Mouse (Mus musculus) lung, adult 2 months (tissue): ENCODE results near the gene Plaa. TPM values are rescaled to one million over a fixed set of nuclear protein-coding genes. Genes with fewer than 3 reads are reported as not detected.
"Not testable (repeated sequence)": the region's sequence is repeated elsewhere in the genome, so short reads cannot be mapped to it uniquely, and the experiment has no call there.

Experiments used
- DNase-seq: peaks from one replicate; pipeline ENCODE4 v3.0.0; 2022
- H3K4me1 ChIP-seq: fragments of 200-500 bp; 2 replicates; pipeline ENCODE4 v1.6.1; 2011; ENCODE audit warnings: low read length; ENCODE audit not compliant: control insufficient read depth, insufficient read depth
- H3K4me3 ChIP-seq: fragments of 200-500 bp; replicated peaks from 2 replicates; pipeline ENCODE3; 2011; ENCODE audit warnings: low read depth, mild to moderate bottlenecking, control low read depth, low read length; ENCODE audit errors: extremely low read depth
- CTCF ChIP-seq: fragments of 200-500 bp; IDR thresholded peaks from 2 replicates; pipeline ENCODE4 v1.5.1; 2011; ENCODE audit warnings: mild to moderate bottlenecking, low read length, control low read depth; ENCODE audit not compliant: insufficient read depth
- POLR2A ChIP-seq: fragments of 200-500 bp; IDR thresholded peaks from 2 replicates; pipeline ENCODE4 v1.6.1; 2011; ENCODE audit warnings: low read depth, mild to moderate bottlenecking, control low read depth, low read length, borderline replicate concordance; ENCODE audit errors: extremely low read depth
- WGBS: fragments of 180-500 bp; shearing (Covaris S2); methylation state at CpG from one replicate; pipeline ENCODE4 v1.1.7; 2018; 5-methylcytosine and 5-hydroxymethylcytosine counted together
- polyA plus RNA-seq: library from polyadenylated mRNA; depleted of rRNA; stranded (reverse); fragments of >200 nt; gene quantifications from 2 replicates; pipeline ENCODE4 v1.2.3, GENCODE M21; 2012; rRNA removed

Gene Plaa
- polyA plus RNA-seq = 36.5 and 53.0 TPM in 2 replicates

DNA sequence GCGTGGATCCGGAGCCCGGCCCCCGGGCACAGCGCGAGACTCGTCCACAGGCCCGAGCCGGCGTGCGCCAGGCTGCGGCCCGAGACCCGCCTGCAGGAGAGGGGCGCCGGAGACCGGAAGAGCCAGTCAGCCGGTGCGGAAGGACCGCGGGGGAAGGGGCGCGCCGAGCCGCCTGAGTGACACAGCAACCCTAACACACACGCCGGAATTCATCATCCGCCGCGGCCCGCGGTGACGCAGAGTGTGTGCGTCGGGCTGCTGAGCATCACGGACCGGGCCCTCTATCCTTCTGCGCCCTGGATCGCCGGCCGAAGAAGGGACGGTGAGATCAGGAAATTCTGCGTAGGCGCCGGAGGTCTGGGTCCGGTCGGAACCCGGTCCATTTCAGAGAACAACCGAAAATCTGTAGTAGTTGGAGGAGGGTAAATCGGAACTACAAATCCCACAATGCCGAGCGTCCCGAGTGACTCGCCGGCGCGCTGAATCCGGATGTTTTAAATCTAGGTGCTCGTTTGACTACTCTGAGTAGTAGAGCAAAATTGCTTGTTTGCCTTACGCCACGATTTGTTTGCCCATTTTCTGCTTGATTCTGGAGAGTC, at the start of gene Plaa:
Gene Plaa, minus strand, starts transcription at position 214 of the 599 bp plus-strand sequence.
- Histone ChIP-seq H3K4me1 (peaks cover 5% of the 10 kb centered on the region), H3K4me3 (peak within 1 kb of the TSS; percentile 88)
- WGBS = under 1% methylated on average over 57 of the region's 61 CpGs
- TF ChIP-seq CTCF (no peak), POLR2A (0 out of 2 replicates have a peak, but pooled peaks have one; percentile 42)
- peak; percentile 95 for DNase-seq

DNA sequence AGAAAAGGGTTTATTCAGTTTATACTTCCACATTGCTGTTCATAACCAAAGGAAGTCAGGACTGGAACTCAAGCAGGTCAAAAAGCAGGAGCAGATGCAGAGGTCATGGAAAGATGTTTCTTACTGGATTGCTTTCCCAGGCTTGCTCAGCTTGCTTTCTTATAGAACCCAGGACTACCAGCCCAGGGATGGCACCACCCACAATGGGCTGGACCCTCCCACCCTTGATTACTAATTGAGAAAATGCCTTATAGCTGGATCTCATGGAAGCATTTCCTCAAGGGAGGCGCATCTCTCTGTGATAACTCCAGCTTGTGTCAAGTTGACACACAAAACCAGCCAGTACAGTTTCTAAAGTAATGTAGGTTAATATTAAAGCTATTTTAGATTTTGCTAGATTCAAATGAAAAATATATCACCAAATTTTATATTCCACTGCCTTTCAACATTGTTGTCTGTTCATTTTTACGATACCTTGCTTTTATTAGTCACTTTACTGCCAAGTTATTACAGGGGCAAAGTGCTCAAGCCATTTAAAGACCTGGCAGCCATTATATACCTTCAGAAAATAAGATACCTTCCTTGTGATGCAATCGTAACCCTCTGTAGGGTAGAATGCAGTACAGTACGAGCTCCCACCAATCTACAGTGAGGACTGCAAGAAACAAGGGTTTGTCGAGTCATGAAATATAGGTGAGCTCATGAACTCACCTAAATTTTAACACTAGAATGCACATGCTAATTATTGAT, 47.6 kb upstream of the Plaa start:
- 91% methylated on average over 5 of the region's 5 CpGs for WGBS
- H3K4me3 ChIP-seq, DNase-seq, H3K4me1 ChIP-seq: not testable (repeated sequence)

DNA sequence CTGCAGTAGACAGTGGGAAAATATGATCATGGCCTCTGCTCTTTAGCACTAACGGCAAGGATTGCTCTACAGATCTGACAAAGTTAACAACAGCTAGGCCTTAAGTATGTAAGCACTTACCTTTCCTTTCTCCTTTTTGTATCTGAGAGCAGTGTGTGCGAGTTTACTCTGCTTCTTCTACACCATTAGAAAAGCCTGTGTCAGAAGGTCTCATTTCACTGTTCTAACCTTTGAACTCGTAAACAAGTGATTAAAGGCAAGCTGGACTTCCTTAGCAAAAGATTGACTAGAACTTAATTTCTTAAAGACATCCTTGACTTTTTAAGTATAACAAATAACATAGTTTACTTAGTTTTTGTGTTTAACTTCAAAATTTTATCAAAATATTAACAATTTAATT, 46.9 kb upstream of the Plaa start, which contains the start of gene Lrrc19:
Gene Lrrc19, minus strand, starts transcription at position 225 of the 400 bp plus-strand sequence.
- Histone ChIP-seq H3K4me1 (no peaks in the 10 kb centered on the region), H3K4me3 (no peak within 1 kb of the TSS)
- no peak for DNase-seq
- TF ChIP-seq CTCF (no peak), POLR2A (no peak)
- WGBS = 87% methylated on average over 3 of the region's 3 CpGs

DNA sequence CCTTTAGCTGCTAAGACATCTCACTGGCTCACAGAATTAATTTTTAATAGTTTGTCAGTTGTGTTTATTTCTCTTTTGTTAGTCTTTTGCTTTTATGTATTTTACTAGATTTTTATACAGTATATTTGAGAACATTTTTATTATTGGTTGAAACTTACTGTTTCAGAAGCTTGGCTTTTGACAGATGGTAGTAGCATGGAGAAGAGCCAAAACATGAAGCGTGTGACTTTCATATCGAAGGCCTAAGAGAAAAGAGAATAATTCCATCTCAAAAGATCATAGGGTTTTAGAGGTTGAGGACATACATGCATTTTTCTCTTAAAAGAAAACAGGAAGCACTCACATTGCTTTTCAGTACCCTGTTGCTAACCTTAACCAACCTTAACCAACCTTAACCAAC, 40.1 kb upstream of the Plaa start:
- no peaks in the 10 kb centered on the region for H3K4me1 ChIP-seq
- WGBS = 89% methylated on average over 2 of the region's 2 CpGs
- TF ChIP-seq POLR2A (no peak), CTCF (no peak)
- H3K4me3 ChIP-seq = no peak overlapping the region
- no peak for DNase-seq

DNA sequence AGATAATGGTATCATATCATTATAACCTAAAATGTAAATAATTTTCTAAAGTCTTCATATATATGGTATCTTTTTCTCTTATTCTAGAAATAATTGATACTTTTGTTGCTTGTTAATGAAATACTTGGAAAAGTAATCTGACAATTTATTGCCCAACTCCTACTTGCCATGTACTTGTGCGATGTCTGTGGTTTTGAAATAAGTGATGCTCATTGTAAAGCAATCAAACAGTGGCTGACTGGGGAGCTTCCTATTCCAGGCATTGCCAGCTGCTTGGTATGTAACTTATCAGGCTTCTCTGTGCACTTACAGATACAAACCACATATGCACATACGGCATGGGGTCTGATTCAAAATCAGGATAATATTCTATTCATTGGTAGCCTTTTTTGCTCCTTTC, 17.0 kb upstream of the Plaa start:
- 73% methylated on average over 2 of the region's 2 CpGs for WGBS
- TF ChIP-seq POLR2A (no peak), CTCF (no peak)
- Histone ChIP-seq H3K4me1 (no peaks in the 10 kb centered on the region), H3K4me3 (no peak overlapping the region)
- DNase-seq = no peak

DNA sequence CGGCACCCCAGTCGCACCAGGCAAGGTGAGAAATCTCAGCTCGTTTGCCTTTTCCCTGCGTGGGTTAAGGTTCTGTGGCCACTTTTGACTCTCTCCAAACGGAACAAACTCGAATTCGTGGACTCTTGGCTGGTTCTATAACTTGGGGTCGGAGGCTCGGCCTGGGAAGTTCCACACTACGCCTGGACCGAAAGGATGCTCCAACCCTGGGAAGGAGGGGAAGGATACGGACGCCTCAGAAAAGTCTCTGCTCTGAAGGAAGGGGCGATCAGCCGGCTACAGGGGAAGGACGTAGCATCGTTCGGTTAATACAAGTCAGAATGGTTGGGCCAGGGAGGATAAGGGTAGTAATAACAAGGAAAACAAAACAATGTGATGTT, 11.6 kb upstream of the Plaa start:
- WGBS = under 1% methylated on average over 18 of the region's 18 CpGs
- Histone ChIP-seq H3K4me3 (peak overlapping the region; percentile 100), H3K4me1 (no peaks in the 10 kb centered on the region; the same call in 1 of the 2 replicates)
- no peak for TF ChIP-seq POLR2A
- no peak for TF ChIP-seq CTCF
- DNase-seq = no peak

DNA sequence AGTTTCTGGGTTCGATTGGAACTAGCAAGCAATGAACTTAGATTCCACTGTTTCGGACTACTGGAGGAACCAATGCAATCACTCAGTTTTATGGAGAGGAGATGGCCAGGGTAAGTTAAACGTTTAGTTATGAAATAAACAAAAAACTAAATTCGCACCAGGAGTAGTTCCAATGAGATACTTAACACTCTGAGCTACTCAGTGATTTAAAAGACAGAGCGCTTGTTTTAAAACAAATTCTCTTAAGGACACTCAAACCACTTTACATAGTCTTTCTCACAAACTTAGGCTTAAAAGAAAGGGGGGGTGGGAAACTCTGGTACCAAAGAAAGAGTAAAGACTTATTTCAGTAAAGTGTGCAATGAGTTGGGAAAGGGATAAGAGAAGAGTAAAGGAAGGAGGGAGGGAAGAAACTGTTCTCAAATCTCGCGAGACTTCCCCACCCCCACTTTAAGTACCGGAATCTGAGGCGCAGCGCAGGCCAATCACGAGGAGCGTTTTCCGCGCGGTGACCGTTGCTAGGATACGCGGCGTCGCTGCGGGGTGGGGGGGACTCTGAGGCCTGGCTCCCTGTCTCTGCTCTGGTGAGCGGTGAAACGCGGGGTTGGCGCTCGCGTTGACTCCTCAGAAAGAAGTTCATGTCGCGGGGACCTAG, 11.1 kb upstream of the Plaa start, which contains the start of gene Ift74:
Gene Ift74, plus strand, starts transcription at position 520 of the 655 bp plus-strand sequence.
- peak within 1 kb of the TSS; percentile 100 for H3K4me3 ChIP-seq
- TF ChIP-seq POLR2A = peak; percentile 57; the same call in 1 of the 2 replicates
- TF ChIP-seq CTCF = no peak
- peak; percentile 87 for DNase-seq
- H3K4me1 ChIP-seq = no peaks in the 10 kb centered on the region; the same call in 1 of the 2 replicates
- whole genome bisulfite sequencing = 3% methylated on average over 29 of the region's 29 CpGs

DNA sequence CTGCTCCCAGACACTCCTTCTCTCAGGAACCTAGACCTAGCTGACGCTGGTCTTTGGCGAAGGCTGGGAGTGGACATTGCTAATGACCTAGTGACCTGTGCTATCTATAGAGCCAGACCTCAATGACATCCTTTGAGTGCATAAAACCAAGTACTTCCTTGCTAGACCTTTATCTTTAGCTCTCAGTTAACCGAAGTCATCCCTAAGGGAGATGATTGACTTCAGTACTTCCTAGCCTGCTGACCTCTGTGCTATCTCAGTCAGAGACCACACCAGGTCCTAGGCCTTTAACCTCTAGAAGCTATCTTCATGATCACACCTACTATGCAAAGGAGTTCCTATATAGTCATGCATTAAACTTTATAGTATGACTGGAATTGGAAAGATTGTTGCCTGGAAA, 7.3 kb upstream of the Plaa start:
- 63% methylated on average over 3 of the region's 3 CpGs for WGBS
- Histone ChIP-seq H3K4me1 (no peaks in the 10 kb centered on the region; the same call in 1 of the 2 replicates), H3K4me3 (no peak overlapping the region)
- no peak for DNase-seq
- TF ChIP-seq CTCF (no peak), POLR2A (no peak)

DNA sequence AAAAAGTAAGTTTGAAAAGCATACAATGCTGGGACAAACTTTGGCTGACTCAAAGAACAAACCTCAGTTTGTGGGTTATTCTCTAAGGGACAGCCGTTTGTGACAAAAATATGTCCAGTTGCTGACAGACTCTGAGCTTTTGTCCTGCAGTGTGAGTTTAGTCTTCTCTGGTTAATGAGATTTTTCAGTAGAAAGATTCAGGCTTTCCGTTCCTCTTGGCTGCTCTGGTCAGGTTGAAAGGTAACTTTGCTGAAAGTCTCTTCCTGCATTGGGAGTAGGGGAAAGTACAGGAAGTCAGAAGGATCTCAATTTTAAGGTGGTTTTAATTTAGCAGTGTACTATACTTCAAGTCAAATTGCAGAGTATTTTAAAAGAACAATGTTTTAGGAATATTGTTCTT, 2.5 kb upstream of the Plaa start:
- no peak for DNase-seq
- H3K4me3 ChIP-seq = no peak overlapping the region
- 89% methylated on average over 2 of the region's 2 CpGs for WGBS
- H3K4me1 ChIP-seq = peaks cover 5% of the 10 kb centered on the region
- no peak for TF ChIP-seq CTCF
- TF ChIP-seq POLR2A = no peak

DNA sequence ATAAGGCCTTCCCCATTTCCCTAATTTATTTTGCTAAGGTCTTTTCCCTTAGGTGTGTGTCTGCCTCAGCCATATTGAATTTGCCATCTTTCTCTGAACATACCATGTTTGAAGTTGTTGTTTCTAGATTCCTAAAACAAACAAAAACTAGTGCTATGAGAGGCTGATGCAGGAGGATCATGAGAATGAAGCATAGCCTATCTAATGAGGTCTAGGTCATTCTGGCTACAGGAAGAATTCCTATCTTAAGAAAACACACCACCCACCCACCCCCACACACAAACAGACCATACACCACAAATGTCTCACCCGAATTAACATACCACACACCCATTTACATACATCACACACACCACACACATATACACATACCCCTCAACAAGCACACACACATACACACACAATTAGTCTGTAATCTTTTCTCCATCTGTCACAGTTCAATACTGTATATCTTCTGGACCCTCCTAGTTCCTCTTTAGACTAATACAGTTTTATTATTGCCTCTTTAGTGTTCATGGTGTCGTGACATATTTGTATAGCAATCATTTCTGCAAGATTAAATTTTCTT, 1.5 kb upstream of the Plaa start:
- Histone ChIP-seq H3K4me1 (peaks cover 5% of the 10 kb centered on the region), H3K4me3 (no peak overlapping the region)
- TF ChIP-seq POLR2A = no peak
- no peak for TF ChIP-seq CTCF
- WGBS = 84% methylated on average over 2 of the region's 2 CpGs
- no peak for DNase-seq
